Mouse (Mus musculus): ENCODE results near the gene Trim42. TPM values are rescaled to one million over a fixed set of nuclear protein-coding genes. Genes with fewer than 3 reads are reported as not detected.
A peak's percentile ranks its signal among the peaks of the same experiment; 100 is the strongest.

The Trim42 gene
- not detected in 2 replicates for polyA plus RNA-seq (2014; fragmentation: Nextera tagmentation; extraction: Ambion mirVana)

DNA sequence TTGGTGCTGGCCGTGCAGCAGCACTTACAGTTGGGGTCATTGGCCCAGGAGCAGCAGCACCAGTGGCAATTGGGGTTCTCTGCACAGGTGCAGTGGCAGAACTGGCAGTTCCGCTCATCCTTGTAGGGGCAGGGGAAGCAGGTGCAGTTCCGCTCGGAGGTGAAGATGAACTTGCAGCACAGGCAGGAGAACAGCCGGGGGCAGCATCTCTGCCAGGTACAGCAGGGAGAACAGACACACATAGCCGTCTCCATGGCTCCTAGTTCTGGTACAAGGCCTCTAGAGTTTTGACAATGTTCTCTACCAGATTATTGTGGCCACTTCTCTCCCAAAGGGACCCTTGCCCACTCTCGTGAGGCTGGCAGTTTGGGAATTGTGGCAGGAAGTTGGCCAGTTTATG, at the start of gene Trim42:
Gene Trim42, minus strand, starts transcription at position 368 of the 400 bp plus-strand sequence.
- H3K9me3 ChIP-seq (ENCODE audit: control insufficient read depth, low read length), result no peaks in the 10 kb centered on the region
- no peak within 1 kb of the TSS for H3K9ac ChIP-seq (ENCODE audit: low read depth, low read length)
- H3K4me2 ChIP-seq (ENCODE audit: low read depth, low read length), result no peak within 1 kb of the TSS
- ATAC-seq (ENCODE audit: low read depth) (no peak), DNase-seq (ENCODE audit: low spot score) (no peak)
- no peaks in the 10 kb centered on the region for H3K27me3 ChIP-seq (replicated peaks; ENCODE audit: control insufficient read depth, insufficient read depth, low read length)
- 82% methylated on average over 7 of the region's 7 CpGs for WGBS
- no peaks in the 10 kb centered on the region for H3K4me1 ChIP-seq (ENCODE audit: control insufficient read depth, insufficient read depth, low read length)
- H3K36me3 ChIP-seq (ENCODE audit: control insufficient read depth, insufficient read depth, low read length), result no peaks in the 10 kb centered on the region
- H3K27ac ChIP-seq (replicated peaks; ENCODE audit: low read depth, low read length), result no peak within 1 kb of the TSS
- no peak within 1 kb of the TSS for H3K4me3 ChIP-seq (ENCODE audit: low read depth, low read length)

DNA sequence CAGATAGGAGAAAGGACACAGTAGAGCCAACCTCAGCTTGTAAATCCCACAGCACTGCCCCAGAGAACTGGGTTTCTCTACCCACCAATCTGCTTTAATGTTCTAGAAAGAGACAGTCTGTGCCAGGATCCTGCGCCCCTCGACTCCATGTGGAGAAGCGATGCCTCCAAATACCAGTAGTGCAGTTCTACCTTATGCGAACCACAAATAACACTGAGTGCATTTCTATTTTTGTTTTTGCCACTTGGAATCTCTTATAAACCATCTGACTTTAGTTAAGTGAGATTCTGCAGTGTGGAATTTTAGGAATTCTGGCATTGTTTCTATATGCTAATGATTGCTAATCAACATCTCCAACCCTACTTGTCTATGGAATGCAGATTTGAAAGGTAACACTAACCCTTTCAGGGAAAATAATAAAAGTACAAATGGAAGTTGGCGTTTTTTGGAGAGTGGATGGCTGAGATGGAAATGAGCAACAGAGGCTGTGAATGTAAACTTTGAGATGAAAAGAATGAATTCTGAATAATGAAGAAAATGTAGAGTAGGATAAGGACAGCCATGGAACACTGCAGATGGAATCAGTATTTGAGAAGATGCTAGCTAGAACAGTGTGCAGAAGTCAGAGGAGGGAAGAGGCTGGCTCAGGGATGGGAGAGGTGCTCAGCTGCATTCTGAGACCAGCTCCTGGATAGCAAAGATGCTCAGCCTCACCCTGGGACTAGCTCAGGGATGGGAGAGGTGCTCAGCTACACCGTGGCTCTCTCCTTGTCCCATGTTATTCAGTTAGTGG, 45.3 kb upstream of the Trim42 start:
- Histone ChIP-seq H3K9ac (ENCODE audit: low read depth, low read length) (no peak overlapping the region), H3K36me3 (ENCODE audit: control insufficient read depth, insufficient read depth, low read length) (no peaks in the 10 kb centered on the region), H3K27me3 (replicated peaks; ENCODE audit: control insufficient read depth, insufficient read depth, low read length) (no peaks in the 10 kb centered on the region), H3K9me3 (ENCODE audit: control insufficient read depth, low read length) (no peaks in the 10 kb centered on the region), H3K27ac (replicated peaks; ENCODE audit: low read depth, low read length) (no peak overlapping the region), H3K4me2 (ENCODE audit: low read depth, low read length) (no peak overlapping the region), H3K4me1 (ENCODE audit: control insufficient read depth, insufficient read depth, low read length) (no peaks in the 10 kb centered on the region), H3K4me3 (ENCODE audit: low read depth, low read length) (no peak overlapping the region)
- WGBS, result 61% methylated on average over 6 of the region's 6 CpGs
- DNase-seq (ENCODE audit: low spot score) (peak; percentile 17), ATAC-seq (ENCODE audit: low read depth) (no peak)

DNA sequence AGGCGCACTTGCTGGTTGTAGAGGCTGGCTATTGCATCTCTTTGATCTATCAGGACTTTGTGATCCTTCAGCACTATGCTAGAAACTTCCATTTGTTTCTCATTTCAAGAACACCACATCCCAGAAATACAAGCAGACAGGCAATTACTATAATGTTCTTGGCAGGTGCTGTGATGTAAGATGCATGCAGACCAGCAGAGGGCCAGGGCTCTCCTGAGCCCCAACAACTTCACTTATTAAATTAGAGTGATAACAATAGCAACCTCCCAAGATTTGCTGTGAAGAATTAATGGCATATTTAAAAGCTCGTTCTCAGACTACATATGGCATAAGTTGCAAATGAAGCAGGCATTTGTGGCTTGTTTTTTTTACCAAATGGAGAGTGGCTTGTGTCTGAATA, 38.4 kb upstream of the Trim42 start:
- no peak for ATAC-seq (ENCODE audit: low read depth)
- WGBS, result 53% methylated on average over 2 of the region's 2 CpGs
- no peak overlapping the region for H3K4me2 ChIP-seq (ENCODE audit: low read depth, low read length)
- no peaks in the 10 kb centered on the region for H3K4me1 ChIP-seq (ENCODE audit: control insufficient read depth, insufficient read depth, low read length)
- no peak overlapping the region for H3K9ac ChIP-seq (ENCODE audit: low read depth, low read length)
- DNase-seq (ENCODE audit: low spot score), result peak; percentile 20
- H3K4me3 ChIP-seq (ENCODE audit: low read depth, low read length), result no peak overlapping the region
- no peaks in the 10 kb centered on the region for H3K27me3 ChIP-seq (replicated peaks; ENCODE audit: control insufficient read depth, insufficient read depth, low read length)
- no peaks in the 10 kb centered on the region for H3K36me3 ChIP-seq (ENCODE audit: control insufficient read depth, insufficient read depth, low read length)
- no peaks in the 10 kb centered on the region for H3K9me3 ChIP-seq (ENCODE audit: control insufficient read depth, low read length)
- H3K27ac ChIP-seq (replicated peaks; ENCODE audit: low read depth, low read length), result no peak overlapping the region

- H3K4me3 ChIP-seq (ENCODE audit: low read depth, low read length), result no peak overlapping the region
- H3K9ac ChIP-seq (ENCODE audit: low read depth, low read length), result no peak overlapping the region
- H3K36me3 ChIP-seq (ENCODE audit: control insufficient read depth, insufficient read depth, low read length), result no peaks in the 10 kb centered on the region
- H3K27ac ChIP-seq (replicated peaks; ENCODE audit: low read depth, low read length), result no peak overlapping the region
- ATAC-seq (ENCODE audit: low read depth) (no peak), DNase-seq (ENCODE audit: low spot score) (no peak)
- H3K4me2 ChIP-seq (ENCODE audit: low read depth, low read length), result no peak overlapping the region
- H3K27me3 ChIP-seq (replicated peaks; ENCODE audit: control insufficient read depth, insufficient read depth, low read length), result no peaks in the 10 kb centered on the region
- H3K4me1 ChIP-seq (ENCODE audit: control insufficient read depth, insufficient read depth, low read length), result no peaks in the 10 kb centered on the region
- 72% methylated on average over 6 of the region's 6 CpGs for WGBS
- H3K9me3 ChIP-seq (ENCODE audit: control insufficient read depth, low read length), result no peaks in the 10 kb centered on the region
Measured at GRCm38 (mm10) chr9:97356441-97356840, 13.3 kb downstream of the Trim42 start.

- Histone ChIP-seq H3K27ac (replicated peaks; ENCODE audit: low read depth, low read length) (no peak overlapping the region), H3K4me3 (ENCODE audit: low read depth, low read length) (no peak overlapping the region), H3K27me3 (replicated peaks; ENCODE audit: control insufficient read depth, insufficient read depth, low read length) (no peaks in the 10 kb centered on the region), H3K4me1 (ENCODE audit: control insufficient read depth, insufficient read depth, low read length) (no peaks in the 10 kb centered on the region), H3K4me2 (ENCODE audit: low read depth, low read length) (no peak overlapping the region), H3K36me3 (ENCODE audit: control insufficient read depth, insufficient read depth, low read length) (no peaks in the 10 kb centered on the region), H3K9ac (ENCODE audit: low read depth, low read length) (no peak overlapping the region), H3K9me3 (ENCODE audit: control insufficient read depth, low read length) (no peaks in the 10 kb centered on the region)
- ATAC-seq (ENCODE audit: low read depth) (no peak), DNase-seq (ENCODE audit: low spot score) (peak; percentile 41)
- WGBS, result 66% methylated on average over 12 of the region's 12 CpGs
Measured at GRCm38 (mm10) chr9:97344767-97345297, 24.9 kb downstream of the Trim42 start.

GRCm38 (mm10) chr9:97341772-97342171, 28.0 kb downstream of the Trim42 start:
- H3K27ac ChIP-seq (replicated peaks; ENCODE audit: low read depth, low read length), result no peak overlapping the region
- no peaks in the 10 kb centered on the region for H3K27me3 ChIP-seq (replicated peaks; ENCODE audit: control insufficient read depth, insufficient read depth, low read length)
- H3K9me3 ChIP-seq (ENCODE audit: control insufficient read depth, low read length), result no peaks in the 10 kb centered on the region
- DNase-seq (ENCODE audit: low spot score) (no peak), ATAC-seq (ENCODE audit: low read depth) (no peak)
- H3K9ac ChIP-seq (ENCODE audit: low read depth, low read length), result no peak overlapping the region
- no peak overlapping the region for H3K4me3 ChIP-seq (ENCODE audit: low read depth, low read length)
- no peak overlapping the region for H3K4me2 ChIP-seq (ENCODE audit: low read depth, low read length)
- H3K36me3 ChIP-seq (ENCODE audit: control insufficient read depth, insufficient read depth, low read length), result no peaks in the 10 kb centered on the region
- H3K4me1 ChIP-seq (ENCODE audit: control insufficient read depth, insufficient read depth, low read length), result no peaks in the 10 kb centered on the region
- 69% methylated on average over 5 of the region's 5 CpGs for WGBS

DNA sequence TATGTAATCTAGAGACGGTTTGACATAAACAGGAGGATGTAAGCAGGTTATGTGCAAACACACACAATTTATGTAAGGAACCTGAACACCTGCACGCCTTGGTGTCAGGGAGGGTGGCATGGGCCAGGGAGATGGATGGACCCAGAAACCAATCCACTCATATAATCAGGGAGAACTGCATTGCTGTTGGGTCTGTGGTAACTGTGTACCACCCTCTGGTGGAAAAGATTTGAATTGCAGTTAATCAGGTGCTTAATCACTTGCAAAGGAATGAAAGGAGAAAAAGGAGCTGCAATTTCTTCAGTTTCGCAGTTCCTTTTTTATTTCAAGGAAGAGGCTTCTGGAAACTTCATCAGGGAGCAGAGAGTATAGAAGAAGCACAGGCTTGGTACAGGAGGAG, 46.9 kb downstream of the Trim42 start:
- no peak overlapping the region for H3K9ac ChIP-seq (ENCODE audit: low read depth, low read length)
- peak; percentile 57 for DNase-seq (ENCODE audit: low spot score)
- H3K27ac ChIP-seq (replicated peaks; ENCODE audit: low read depth, low read length), result no peak overlapping the region
- no peaks in the 10 kb centered on the region for H3K4me1 ChIP-seq (ENCODE audit: control insufficient read depth, insufficient read depth, low read length)
- H3K9me3 ChIP-seq (ENCODE audit: control insufficient read depth, low read length), result no peaks in the 10 kb centered on the region
- no peak overlapping the region for H3K4me2 ChIP-seq (ENCODE audit: low read depth, low read length)
- H3K4me3 ChIP-seq (ENCODE audit: low read depth, low read length), result no peak overlapping the region
- ATAC-seq (ENCODE audit: low read depth), result 0 out of 2 replicates have a peak, but pooled peaks have one; percentile 18
- no peaks in the 10 kb centered on the region for H3K27me3 ChIP-seq (replicated peaks; ENCODE audit: control insufficient read depth, insufficient read depth, low read length)
- WGBS, result 68% methylated on average over 3 of the region's 3 CpGs
- no peaks in the 10 kb centered on the region for H3K36me3 ChIP-seq (ENCODE audit: control insufficient read depth, insufficient read depth, low read length)

GRCm38 (mm10) chr9:97322120-97322519, 47.6 kb downstream of the Trim42 start:
- DNase-seq (ENCODE audit: low spot score) (no peak), ATAC-seq (ENCODE audit: low read depth) (no peak)
- H3K4me2 ChIP-seq (ENCODE audit: low read depth, low read length), result no peak overlapping the region
- H3K4me1 ChIP-seq (ENCODE audit: control insufficient read depth, insufficient read depth, low read length), result no peaks in the 10 kb centered on the region
- no peaks in the 10 kb centered on the region for H3K9me3 ChIP-seq (ENCODE audit: control insufficient read depth, low read length)
- WGBS, result 68% methylated on average over 10 of the region's 10 CpGs
- no peak overlapping the region for H3K9ac ChIP-seq (ENCODE audit: low read depth, low read length)
- H3K36me3 ChIP-seq (ENCODE audit: control insufficient read depth, insufficient read depth, low read length), result no peaks in the 10 kb centered on the region
- no peak overlapping the region for H3K27ac ChIP-seq (replicated peaks; ENCODE audit: low read depth, low read length)
- no peak overlapping the region for H3K4me3 ChIP-seq (ENCODE audit: low read depth, low read length)
- H3K27me3 ChIP-seq (replicated peaks; ENCODE audit: control insufficient read depth, insufficient read depth, low read length), result no peaks in the 10 kb centered on the region

All from embryonic facial prominence, embryonic 14.5 days (tissue).